Mouse (Mus musculus): ENCODE measurements around the gene Hist1h2bg.
A peak's percentile ranks its signal among the peaks of the same experiment; 100 is the strongest.

The Hist1h2bg gene

GRCm38 (mm10) chr13:23611638-23612037 is 40.4 kb downstream of the Hist1h2bg start:
- no peak for DNase-seq (ENCODE audit: low spot score in 2 of 2)

DNA sequence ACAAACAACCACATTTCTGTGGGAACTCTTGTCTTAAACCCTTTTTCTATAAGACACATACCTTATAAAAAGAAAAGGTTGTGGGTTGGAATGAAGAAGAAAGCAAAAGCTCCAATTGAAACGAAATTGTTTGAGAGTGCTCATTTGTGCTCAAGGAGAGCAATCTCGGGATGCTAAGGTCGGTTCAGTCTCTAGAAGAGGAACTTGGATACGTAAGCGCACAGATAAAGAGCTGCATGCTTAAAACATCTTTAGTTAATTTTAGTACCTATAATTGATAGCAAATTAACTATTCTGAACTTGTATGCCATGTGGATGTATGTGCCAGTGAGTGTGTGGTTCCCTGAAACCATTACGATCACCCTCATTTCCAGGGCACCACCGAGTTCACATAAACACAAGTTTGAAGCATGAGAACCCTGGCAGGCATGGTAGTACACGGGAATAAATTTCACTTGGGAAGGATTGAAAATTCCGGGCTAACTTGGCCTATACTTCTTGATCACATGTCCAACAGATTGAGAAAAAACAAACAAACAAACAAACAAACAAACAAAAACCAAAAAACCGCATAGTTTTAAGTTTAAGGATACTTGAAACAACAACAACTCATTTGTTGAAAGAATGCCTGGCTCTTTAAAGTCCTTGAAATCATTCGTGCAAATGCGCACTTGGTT is 49.0 kb downstream of the Hist1h2bg start:
- no peak for DNase-seq (ENCODE audit: low spot score in 2 of 2)

GRCm38 (mm10) chr13:23620733-23621531 is 49.7 kb downstream of the Hist1h2bg start, which contains the start of gene Hist1h2be:
Hist1h2be (minus strand) TSS chr13:23621124.
- peak; percentile 79 to 87 for DNase-seq (ENCODE audit: low spot score in 2 of 2)

Data from spleen, postnatal 36 days (tissue).